Mouse (Mus musculus) layer of hippocampus, postnatal 36 days (tissue): ENCODE measurements at regions not wholly inside any gene's neighbourhood (a gene's known extent, or its start where the extent isn't known, plus 50 kb on each side); places are given as distances from the start of the nearest gene placed in this dataset.
A peak's percentile ranks its signal among the peaks of the same experiment; 100 is the strongest.

Experiments
- DNase-seq, 2 experiments: peaks; one replicate each; pipeline ENCODE4 v3.0.0; 2022

DNA sequence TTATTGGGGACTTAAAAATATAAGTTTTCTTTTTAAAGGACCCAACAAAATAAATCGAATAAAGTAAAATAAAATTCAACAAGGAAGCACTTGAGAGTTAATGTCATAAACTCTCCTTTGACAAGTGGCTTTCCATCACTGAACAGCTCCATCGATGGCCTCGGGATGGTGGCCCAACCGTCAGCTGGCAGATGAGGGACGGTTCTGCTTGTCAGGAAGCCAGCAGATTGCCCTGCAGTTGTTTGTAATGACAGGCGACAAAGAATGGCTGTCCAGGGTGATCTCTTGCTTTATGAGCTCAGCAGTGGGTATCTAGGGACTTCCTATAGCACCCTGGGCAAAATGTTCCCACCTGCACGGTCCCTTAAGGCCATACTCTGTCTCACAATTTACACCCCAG lies 531.7 kb downstream of the Zfp536 start:
- no peak for DNase-seq

DNA sequence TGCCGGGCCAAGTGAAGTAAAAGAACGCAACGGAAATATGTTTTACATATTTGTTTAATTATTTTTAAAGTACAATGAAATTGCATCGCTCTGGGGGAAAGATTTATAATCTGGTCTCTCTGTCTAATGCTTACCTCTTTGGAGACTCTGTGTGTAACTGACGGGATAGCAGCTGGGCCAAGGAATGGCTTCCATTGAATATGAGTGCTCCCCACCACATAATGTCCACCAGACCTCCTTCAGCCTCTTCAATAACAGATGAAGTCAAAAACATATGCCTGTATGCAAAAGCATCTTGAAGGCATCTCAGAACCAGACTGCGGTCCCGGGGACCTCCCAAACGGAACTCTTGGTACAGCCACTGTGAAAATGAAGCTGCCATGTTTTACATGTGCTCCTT lies 531.0 kb downstream of the Zfp536 start:
- DNase-seq = no peak

DNA sequence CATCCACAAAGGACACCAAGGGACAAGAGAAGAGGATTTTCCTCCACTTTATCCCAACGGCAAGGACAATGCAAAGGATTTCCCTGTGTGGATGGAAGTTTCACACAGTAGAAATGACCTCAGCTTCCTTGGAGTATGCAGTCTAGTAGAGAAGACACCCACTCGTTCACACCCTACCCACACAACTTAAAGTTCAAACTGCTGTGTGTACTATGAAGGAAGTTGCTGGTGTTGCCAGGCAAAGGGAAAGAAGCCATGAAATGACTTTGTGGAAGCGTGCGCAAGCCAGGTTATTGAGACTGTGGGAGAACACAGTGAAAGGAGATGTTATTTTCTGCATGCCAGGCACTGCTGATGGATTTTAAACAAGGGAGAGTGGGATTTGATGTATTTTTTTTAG lies 527.3 kb downstream of the Zfp536 start:
- no peak for DNase-seq

DNA sequence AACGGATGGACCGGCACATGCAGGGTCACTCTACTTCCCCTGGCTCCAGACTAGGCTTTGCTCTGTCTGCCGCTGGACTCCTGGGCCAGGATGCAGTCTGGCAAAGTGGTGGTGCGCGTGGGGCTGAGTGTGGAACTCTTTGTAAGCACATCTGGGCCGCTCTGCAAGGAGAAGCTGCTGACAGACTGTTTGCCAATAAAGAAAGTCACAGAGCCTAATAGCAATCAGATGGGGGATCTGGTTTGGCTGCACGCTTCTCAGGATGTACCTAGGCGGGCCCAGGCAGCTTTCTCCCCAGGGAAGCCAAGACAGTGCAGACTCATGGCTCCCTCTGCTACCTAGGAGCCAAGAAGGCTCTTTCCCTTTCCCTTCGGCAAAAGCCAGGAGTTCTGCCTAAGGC lies 519.0 kb downstream of the Zfp536 start:
- no peak for DNase-seq

DNA sequence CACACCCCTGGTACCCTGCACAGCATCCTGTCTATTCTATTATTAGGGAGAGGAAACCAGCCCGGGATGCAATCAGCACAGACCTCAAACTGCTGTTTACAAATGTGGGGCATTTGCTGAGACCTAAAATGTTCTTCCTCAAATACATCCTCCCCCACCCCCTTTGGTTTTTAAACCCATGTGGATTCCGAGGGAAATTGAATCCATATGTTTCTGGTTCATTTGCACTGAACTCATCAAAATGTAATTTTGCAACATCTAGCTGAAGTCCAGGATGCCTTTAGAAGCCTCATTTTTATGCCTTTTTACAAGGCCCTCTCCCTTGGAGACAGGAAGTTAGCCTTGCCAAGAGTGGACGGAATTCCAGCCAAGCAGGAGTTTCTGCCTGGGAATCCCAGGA lies 517.6 kb downstream of the Zfp536 start:
- DNase-seq = no peak

DNA sequence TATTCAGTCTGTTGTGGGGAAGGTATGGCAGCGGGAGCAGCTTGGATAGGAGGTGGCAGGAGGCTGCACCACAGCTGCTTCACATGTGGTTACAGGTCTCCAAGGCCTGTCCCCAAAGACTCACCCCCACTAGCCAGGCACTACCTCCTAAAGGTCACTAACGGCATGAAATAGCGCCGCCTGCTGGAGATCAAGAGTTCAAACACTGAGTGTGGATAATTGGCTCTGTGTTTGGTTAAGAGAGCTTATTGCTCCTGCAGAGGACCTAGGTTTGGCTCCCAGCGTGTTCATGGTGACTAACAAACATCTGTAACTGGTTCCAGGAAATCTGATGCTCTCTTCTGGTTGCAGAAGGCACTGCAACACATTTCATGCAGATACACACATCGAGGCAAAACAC lies 514.1 kb downstream of the Zfp536 start:
- DNase-seq = no peak

DNA sequence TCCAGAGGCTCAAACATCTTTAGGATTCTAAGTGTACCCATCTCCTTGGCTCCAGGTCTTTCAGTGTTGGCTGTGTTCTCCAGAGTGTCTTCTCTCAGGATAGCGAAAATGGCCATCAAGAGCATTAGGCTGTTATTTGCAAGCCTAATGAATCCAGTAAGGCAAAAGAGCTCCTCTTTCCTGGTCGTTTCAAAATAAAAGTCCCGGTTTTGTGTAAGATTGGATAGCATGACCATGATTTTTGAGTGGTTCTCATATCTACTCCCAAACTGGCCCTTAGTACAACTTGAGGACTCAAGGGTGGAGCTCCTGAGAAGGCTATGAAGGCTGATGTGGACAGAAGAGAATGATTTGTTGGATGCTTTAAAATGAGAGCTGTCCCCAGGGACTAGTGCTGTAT lies 510.6 kb downstream of the Zfp536 start:
- no peak for DNase-seq

DNA sequence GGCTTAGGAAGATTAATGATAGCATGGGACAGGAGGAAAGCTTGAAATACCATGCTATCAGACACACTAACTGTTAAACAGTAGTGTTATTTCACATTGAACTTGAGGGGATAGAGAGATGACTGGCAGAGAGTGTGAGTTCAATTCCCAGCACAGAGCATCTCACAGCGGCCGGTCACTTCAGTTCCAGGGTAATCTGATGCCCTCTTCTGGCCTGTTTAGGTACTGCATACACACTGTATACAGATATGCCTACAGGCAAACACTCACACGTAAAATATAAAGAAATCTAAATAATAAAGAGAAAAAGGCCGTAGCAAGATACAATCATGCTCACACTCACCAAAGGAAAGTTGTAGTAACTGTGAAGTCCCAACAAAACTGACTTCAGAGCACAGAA lies 506.0 kb downstream of the Zfp536 start:
- DNase-seq = no peak

DNA sequence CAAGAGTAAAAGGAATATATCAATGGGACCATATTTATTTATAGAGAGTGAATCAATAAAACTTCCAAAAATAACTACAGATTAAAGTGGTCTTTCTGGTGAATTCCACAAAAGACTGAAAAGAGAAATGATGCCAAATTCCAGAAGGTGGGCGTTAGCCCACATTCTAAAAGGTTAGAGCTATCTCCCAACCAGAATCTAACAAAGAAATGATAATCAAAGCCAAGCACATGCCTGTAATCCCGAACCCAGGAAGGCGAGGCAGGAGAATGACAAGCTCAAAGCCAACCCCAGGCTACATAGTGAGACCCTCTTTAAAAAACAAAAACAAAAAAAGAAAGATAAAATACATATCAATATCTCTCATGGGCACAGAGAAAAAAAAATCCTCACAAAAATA lies 502.6 kb downstream of the Zfp536 start:
- DNase-seq = no peak

DNA sequence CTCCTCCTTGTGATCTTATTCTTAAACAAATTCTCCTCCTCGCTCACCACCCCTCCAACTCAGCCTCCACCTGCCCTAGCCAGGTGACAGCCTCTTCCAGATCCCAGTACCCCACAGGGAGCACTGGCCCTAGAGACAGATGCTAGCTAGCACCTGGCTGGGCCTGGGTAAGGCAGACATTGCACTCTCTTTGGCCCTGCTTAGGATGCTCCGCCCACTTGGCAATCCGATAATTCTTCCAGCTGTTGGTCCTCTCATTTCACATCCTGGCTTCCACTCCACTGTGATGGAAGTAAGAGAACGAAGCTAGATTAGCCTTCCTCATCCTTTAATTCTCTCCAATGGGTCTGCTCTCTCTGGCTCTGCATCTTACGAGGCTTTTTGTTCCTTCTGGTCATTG lies 483.4 kb downstream of the Zfp536 start:
- no peak for DNase-seq

DNA sequence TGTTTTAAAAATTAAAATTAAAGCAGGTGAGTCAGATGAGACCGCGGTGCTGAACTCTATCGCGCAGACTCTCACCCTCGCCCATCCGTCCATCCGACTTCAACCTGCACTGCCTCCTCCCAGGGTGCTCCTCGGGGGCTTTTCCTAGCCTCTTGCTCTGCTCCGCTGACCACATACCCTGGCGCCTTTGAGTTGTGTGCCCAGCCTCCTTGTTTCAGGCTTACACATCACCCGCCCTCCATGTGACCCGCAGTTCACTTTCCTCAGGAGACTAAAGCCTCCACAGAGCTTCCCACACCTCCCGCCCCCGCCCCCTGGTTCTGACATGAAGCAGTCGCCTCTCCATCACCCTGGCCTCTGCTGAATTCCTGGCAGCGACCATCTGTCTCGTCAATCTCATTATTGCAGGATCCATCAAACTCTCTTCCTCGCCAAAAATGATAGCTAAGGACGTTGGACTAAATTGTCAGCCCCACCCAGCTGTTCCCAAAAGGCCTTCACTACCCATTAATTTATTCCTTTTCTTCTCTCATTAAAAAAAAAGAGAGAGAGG lies 482.9 kb downstream of the Zfp536 start:
- no peak for DNase-seq

DNA sequence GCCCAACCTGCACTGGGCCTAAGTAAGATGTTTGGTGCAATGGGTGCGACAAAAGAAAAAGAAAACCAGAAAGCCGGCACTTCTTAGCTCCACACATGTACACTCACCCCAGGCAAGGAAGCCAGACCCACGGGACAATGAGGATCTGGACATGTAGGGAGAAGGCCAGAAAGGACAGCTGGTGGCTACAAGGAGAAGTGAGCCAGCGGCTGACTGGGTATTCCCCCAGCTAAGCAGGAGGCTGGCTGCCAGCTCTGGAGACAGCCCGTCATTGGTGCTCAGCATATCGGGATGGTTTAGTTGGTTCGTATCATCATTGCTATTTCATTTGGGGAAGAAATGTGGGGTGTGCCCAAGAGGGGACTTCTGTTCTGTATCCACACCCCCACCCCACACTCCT lies 481.7 kb downstream of the Zfp536 start:
- no peak for DNase-seq

DNA sequence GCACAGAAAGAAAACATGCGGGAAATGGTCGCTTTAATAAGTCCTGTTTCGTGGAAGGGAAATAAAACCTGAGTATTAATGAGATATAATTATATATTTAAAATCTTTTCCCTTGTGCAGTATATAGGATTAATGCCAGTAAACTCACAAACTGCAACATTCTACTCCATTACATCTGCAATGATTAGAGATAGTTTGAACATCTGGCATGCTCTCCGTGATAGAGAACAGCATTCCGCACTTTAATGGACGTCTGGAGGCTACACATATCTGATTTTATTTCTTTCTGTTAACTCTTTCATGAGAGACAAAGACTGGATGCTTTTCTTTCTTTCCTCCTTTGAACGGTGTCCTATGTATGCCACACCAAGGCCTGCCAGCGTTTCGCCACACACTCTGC lies 480.9 kb downstream of the Zfp536 start:
- no peak for DNase-seq

DNA sequence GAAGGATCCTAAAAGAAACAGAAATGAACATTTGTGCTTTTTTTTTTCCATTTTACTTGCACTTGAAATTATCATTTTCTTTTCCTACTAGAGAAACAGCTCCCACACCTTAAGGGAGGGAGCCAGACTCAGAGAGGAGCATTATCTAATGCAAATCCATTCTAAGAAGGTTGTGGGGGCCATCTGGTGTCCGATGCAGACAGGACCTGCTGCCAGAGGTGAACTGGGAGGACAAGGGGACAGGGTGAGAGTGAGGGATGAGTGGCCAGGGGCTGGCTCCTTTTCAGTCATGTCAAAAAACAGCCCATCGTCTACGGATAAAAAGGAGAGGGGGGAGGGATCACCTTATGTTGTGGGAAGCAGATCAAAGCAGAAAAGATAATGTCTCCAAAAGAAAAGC lies 474.6 kb downstream of the Zfp536 start:
- DNase-seq = no peak

DNA sequence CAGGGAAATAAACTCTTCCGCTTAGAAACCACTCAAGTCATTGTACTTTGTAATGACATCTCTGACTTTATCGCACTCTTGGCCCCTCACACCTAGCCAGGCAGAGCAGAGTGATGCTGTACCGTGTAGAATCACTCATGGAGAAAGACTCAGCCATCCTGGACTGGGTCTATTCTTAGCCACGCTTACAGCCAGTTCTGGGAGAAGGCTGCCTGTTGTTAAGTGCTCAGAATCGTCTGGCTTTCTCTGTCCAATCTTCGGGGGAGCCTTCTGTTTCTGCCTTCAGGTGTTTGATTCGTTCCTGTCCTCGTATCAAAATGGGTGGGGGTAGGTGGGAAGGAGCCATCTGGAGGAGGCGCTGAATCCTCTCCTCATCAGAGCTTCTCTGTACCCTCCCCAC lies 468.0 kb downstream of the Zfp536 start:
- DNase-seq = no peak

DNA sequence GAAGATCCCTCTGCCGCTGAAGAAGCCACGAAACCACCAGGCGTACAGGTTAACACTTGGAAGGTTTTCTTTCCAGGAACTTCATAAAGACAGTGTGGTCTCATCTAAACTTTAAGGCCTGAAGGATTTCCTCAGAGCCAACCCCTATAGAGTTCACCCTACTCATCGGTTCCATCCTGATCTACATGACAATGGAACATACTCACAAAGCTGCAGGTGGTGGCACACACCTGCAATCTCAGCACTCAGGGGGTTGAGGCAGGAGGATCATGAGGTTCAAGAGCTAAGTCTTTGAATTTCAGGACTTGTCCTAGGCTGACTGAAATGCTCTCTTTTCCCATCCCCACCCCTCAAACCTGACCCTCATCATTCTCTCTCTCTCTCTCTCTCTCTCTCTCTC lies 466.2 kb downstream of the Zfp536 start:
- DNase-seq = no peak

DNA sequence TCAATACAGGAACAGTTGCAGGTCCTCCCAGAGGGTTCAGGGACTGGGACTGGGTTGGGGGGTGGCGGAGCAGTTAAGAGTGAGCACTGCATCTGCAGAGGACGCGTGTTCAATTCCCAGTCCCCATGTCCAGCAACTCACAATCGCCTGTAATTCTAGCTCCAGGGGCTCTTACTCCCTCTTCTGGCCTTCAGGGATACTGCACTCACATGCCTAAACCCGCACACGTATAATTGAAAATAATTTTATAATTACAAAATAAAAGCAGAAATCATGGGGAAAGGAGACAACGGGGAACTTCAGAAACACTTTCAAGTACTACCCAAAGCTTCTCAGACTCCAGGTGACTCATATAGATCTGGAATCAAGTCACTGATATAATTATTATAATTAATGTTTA lies 448.8 kb downstream of the Zfp536 start:
- no peak for DNase-seq

DNA sequence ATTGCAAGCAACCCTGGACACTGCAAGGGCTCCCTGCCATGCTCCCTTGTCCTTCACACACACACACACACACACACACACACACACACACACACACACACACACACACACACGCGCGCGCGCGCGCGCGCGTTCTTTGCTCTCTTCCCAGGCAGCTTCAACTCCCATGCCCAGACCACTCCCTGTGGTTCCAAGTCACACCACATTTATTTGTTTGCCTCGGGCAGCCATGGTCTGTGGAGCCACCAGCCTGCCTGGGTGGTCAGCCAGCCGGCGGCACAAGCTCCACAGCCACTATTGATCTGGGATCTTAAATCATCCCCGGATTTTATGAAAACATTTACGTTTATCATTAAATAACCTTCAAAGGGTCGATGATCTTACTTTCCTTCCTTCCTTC lies 440.0 kb downstream of the Zfp536 start:
- DNase-seq = no peak

DNA sequence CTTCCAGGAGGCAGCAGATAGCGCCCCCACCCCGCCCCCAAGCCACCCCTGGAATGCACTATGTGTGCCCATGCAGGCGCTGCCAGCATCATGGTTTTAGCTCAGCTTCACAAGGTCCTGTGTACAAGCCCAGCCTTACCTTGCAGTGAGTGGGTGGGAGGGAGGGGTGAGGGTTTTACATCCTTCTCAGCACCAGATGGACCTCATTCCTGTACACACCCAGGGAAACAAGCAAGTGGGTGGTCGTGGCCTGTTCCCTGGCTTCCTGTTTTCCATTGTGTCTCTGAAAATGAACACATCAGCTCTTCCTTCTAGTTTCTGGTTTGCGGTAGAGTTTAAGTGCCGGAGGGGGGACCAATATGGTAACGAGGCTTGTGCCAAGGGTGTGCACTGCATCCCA lies 438.2 kb downstream of the Zfp536 start:
- no peak for DNase-seq

DNA sequence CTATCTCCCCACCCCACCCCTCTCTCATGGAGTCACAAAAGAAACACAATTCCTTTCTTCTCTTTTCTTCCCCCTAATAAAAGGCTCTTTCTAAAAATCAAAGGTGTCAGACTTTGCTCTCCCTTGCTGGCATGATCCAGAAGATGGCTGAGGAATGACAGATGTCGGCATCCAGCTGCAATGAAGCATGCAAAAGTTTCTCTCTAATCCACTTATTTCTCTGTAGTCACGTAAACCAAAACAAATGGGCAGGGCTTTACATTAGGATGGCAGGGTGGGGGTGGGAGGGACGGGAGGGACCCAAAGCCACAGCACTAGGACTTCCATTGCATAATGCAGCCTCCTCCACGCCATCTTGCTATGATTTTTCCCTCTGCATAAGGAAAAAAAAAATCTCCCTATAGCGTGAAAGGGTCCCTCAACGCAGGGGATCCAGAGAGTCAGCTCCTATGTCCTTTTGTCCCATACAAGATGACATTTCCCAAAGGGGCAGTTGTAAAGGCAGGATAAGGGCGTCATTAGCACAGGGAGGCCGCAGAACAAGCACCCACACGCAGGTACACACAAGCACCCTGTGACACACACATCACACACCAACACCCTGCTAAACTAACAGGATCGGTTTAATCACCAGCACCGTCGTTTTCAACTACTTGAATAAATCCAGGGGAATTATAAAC lies 437.1 kb downstream of the Zfp536 start:
- DNase-seq = no peak

DNA sequence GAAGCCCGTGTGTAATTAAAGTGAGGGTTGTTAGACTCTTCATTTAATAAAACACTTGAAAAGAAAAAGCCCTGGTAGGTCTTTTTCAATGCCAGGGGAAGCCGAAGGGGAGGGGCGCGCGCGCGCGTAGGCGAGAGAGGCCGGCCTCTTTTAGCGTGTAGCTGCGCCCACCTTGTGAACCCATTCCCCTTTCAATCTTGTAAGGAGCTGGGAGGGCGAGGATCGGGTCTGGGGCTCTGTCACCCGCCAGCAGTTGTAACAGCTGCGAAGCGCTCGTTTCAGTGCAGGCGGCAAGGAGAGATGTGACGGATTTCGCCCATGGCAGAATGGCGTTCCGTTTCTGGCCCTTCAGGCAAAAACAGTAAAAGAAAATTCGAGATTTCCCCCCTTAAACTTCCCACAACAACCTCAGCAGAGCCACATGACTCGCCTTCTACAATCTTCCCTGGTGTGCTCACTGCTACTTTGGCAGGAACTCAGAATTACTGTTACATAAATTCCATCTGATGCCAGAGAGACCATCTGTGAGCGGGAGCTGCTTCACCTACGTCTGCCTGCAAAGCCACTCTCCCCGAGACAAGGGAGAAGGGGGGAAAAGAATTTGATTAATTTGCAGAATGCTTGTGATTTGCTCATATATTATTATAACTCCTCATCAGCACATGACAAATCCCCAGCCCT lies 436.4 kb downstream of the Zfp536 start:
- DNase-seq = peak; percentile 76 to 78

DNA sequence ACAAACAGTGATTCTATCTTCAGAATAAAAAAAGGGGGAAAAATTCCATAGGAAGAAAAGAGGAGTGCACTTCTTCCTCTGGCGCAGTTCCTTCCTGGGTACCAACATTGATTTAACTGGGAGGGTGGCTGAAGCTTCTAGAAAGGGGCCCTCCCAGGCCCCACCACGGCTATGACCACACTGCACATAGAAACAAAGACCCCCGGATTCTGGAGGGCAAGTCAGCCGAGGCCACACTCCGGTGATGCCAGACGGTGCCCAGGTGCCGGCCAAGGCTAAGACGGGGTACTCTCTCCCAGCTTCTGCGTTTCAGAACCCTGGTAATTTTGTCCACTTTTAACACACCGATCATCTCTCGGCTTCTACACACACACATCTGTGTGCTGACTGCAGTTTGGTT lies 435.8 kb downstream of the Zfp536 start:
- DNase-seq = no peak

DNA sequence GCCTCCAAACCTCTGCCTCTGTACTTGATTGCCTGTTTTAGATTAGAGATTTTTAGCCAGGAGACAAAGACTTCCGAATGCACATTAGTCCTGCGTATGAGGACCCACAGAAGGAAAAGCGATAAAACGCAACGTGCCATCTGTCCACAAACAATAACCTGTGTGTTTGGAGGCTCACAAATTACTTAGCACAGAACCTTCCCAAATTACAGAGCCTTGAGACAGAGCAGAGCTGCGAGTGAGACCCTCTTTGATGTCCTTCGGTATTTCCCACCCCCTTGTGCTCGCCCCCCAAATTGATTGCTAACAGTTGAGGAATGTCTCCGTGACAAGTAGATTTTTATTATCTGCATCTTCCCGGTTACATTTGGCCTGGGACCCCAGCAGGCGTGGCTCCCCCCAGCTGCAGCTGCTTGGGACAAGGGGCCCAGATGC lies 435.4 kb downstream of the Zfp536 start:
- no peak for DNase-seq

DNA sequence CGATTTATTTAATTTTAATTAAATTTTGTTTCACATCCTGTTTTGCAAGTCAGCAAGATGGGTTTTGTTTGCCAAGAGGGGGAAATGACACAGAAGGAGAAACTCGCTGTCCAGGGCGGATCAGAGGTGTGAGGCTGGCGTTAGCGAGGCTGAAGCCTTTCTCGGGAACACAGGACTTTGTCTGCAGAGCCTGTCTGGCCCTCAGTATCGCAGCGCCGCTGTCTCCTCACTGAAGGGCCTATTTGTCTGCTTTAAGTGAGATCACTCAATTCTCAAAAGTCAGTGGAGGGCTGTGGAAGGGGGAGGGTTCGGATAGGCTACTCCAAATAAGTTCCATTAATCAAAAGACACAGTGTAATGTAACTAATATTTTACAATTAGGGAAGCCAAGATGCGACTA lies 430.8 kb downstream of the Zfp536 start:
- no peak for DNase-seq
